8 mouse cellular contexts compared by ENCODE assay signal in genomic region chr15:99024668-99025314, GRCm38 (mm10). TPM values are rescaled to one million over a fixed set of nuclear protein-coding genes. Genes with fewer than 3 reads are reported as not detected.
DNase-seq lines count a peak whose midpoint lies in the region; ATAC-seq and TF ChIP-seq lines count a peak whose summit lies in the region.

No protein-coding gene starts in this region.

- DNase-seq in midbrain, embryonic 14.5 days: peak; percentile 94
- DNase-seq in adrenal gland, postnatal 14 days: peak; percentile 89
- peak; percentile 82 for DNase-seq in embryo, embryonic 9.5 days (ENCODE audit: extremely low spot score)
- DNase-seq in kidney, postnatal 0 days (ENCODE audit: low spot score): peak; percentile 88
- DNase-seq in liver, embryonic 14.5 days (ENCODE audit: low read depth in 3 of 3, low spot score in 3 of 3): peak; percentile 66 to 71 (median 69)
- DNase-seq in right cerebral cortex, postnatal 10 days (ENCODE audit: low spot score in 2 of 2): peak; percentile 76 to 88
- peak; percentile 75 to 78 for DNase-seq in urinary bladder, postnatal 36 days (ENCODE audit: low spot score in 2 of 2)

- no peaks in the 10 kb centered on the region for H3K36me3 ChIP-seq in midbrain, embryonic 14.5 days (ENCODE audit: control insufficient read depth, insufficient read depth, low read length)
- no peaks in the 10 kb centered on the region for H3K36me3 ChIP-seq in midbrain, embryonic 16.5 days (ENCODE audit: control insufficient read depth, insufficient read depth, low read length)
- no peaks in the 10 kb centered on the region for H3K36me3 ChIP-seq in kidney, postnatal 0 days (ENCODE audit: insufficient read depth, low read length)
- H3K36me3 ChIP-seq in liver, embryonic 14.5 days (replicated peaks; ENCODE audit: control insufficient read depth, insufficient read depth, low read depth): no peaks in the 10 kb centered on the region

- no peak for TF ChIP-seq EP300 in liver, embryonic 14.5 days (IDR thresholded peaks at IDR 0.05; ENCODE audit: low read depth)

- H3K4me3 ChIP-seq in midbrain, embryonic 14.5 days (replicated peaks; ENCODE audit: low read depth, low read length): no peak overlapping the region
- H3K4me3 ChIP-seq in midbrain, embryonic 16.5 days (ENCODE audit: low read depth, low read length): no peak overlapping the region
- no peak overlapping the region for H3K4me3 ChIP-seq in kidney, postnatal 0 days (replicated peaks; ENCODE audit: low read depth, low read length)
- H3K4me3 ChIP-seq in liver, embryonic 14.5 days (ENCODE audit: insufficient read depth in 1 of 2, low read depth in 2 of 2, low read length in 2 of 2): no peak overlapping the region

- peaks cover 4% of the 10 kb centered on the region; the same call in 1 of the 2 replicates for H3K27me3 ChIP-seq in midbrain, embryonic 14.5 days (ENCODE audit: control insufficient read depth, insufficient read depth, low read length)
- H3K27me3 ChIP-seq in midbrain, embryonic 16.5 days (ENCODE audit: control insufficient read depth, insufficient read depth, low read depth, low read length): no peaks in the 10 kb centered on the region
- H3K27me3 ChIP-seq in kidney, postnatal 0 days (ENCODE audit: insufficient read depth, low read length): no peaks in the 10 kb centered on the region
- no peaks in the 10 kb centered on the region for H3K27me3 ChIP-seq in liver, embryonic 14.5 days (ENCODE audit: control insufficient read depth, insufficient read depth, low read length)

- no peak overlapping the region for H3K4me2 ChIP-seq in midbrain, embryonic 14.5 days (ENCODE audit: low read length)
- H3K4me2 ChIP-seq in midbrain, embryonic 16.5 days (ENCODE audit: low read length): no peak overlapping the region
- no peak overlapping the region for H3K4me2 ChIP-seq in kidney, postnatal 0 days (ENCODE audit: low read length)
- no peak overlapping the region for H3K4me2 ChIP-seq in liver, embryonic 14.5 days (ENCODE audit: low read depth)

- ATAC-seq in midbrain, embryonic 14.5 days (ENCODE audit: low FRiP score, low TSS enrichment): no peak
- ATAC-seq in midbrain, embryonic 16.5 days: no peak
- ATAC-seq in kidney, postnatal 0 days (replicated peaks; ENCODE audit: low FRiP score, low read depth): no peak
- no peak for ATAC-seq in liver, embryonic 14.5 days (ENCODE audit: insufficient read depth)

- peak; percentile 80 for TF ChIP-seq CTCF in kidney, postnatal 0 days (IDR thresholded peaks at IDR 0.05; ENCODE audit: low read depth)
- TF ChIP-seq CTCF in liver, embryonic 14.5 days (IDR thresholded peaks at IDR 0.05; ENCODE audit: low read depth): peak; percentile 81

- H3K9me3 ChIP-seq in midbrain, embryonic 14.5 days (ENCODE audit: control insufficient read depth, low read length): no peaks in the 10 kb centered on the region
- H3K9me3 ChIP-seq in midbrain, embryonic 16.5 days (replicated peaks; ENCODE audit: control insufficient read depth, low read length, poor library complexity, severe bottlenecking): no peaks in the 10 kb centered on the region
- no peaks in the 10 kb centered on the region for H3K9me3 ChIP-seq in kidney, postnatal 0 days (replicated peaks; ENCODE audit: low read length)
- H3K9me3 ChIP-seq in liver, embryonic 14.5 days (ENCODE audit: control insufficient read depth, low read length): no peaks in the 10 kb centered on the region

- peaks cover 8% of the 10 kb centered on the region for H3K4me1 ChIP-seq in midbrain, embryonic 14.5 days (ENCODE audit: control insufficient read depth, insufficient read depth, low read length)
- peaks cover 7% of the 10 kb centered on the region for H3K4me1 ChIP-seq in midbrain, embryonic 16.5 days (ENCODE audit: control insufficient read depth, insufficient read depth, low read length)
- peaks cover 5% of the 10 kb centered on the region; the same call in 1 of the 2 replicates for H3K4me1 ChIP-seq in kidney, postnatal 0 days (replicated peaks; ENCODE audit: insufficient read depth, low read length)
- H3K4me1 ChIP-seq in liver, embryonic 14.5 days (replicated peaks; ENCODE audit: control insufficient read depth in 2 of 2, insufficient read depth in 2 of 2, low read length in 1 of 2): peaks cover 5 to 7% of the 10 kb centered on the region in 2 experiments; a peak in 3 of 4 replicates

- H3K9ac ChIP-seq in midbrain, embryonic 14.5 days (replicated peaks; ENCODE audit: low read length): no peak overlapping the region
- no peak overlapping the region for H3K9ac ChIP-seq in midbrain, embryonic 16.5 days (ENCODE audit: low read depth, low read length)
- H3K9ac ChIP-seq in kidney, postnatal 0 days (ENCODE audit: low read depth, low read length): no peak overlapping the region
- no peak overlapping the region for H3K9ac ChIP-seq in liver, embryonic 14.5 days (replicated peaks)

- WGBS in midbrain, embryonic 14.5 days: 21% methylated on average over 7 of the region's 8 CpGs
- 25% methylated on average over 7 of the region's 8 CpGs for WGBS in midbrain, embryonic 16.5 days
- WGBS in kidney, postnatal 0 days: 23% methylated on average over 7 of the region's 8 CpGs
- WGBS in liver, embryonic 14.5 days (ENCODE audit: insufficient replicate concordance): 16% methylated on average over 7 of the region's 8 CpGs

- H3K27ac ChIP-seq in midbrain, embryonic 14.5 days (replicated peaks; ENCODE audit: low read depth, low read length): no peak overlapping the region
- H3K27ac ChIP-seq in midbrain, embryonic 16.5 days (ENCODE audit: low read length): no peak overlapping the region
- no peak overlapping the region for H3K27ac ChIP-seq in kidney, postnatal 0 days
- H3K27ac ChIP-seq in liver, embryonic 14.5 days: no peak overlapping the region

RNA-seq across cellular contexts. Expression of gene Tuba1c, which starts 4.9 kb away (rescaled TPM):
- 13.5 and 24.8 TPM in 2 replicates for polyA plus RNA-seq in midbrain, embryonic 14.5 days (2014; fragmentation: Nextera tagmentation; extraction: Ambion mirVana)
- 11.6 and 12.5 TPM in 2 replicates for polyA plus RNA-seq in midbrain, embryonic 16.5 days (2015; fragmentation: Nextera tagmentation; extraction: Ambion mirVana)
- total RNA-seq in adrenal gland, postnatal 14 days (2021): 200 and 223 TPM in 2 replicates
- polyA plus RNA-seq in kidney, postnatal 0 days (2015; fragmentation: Nextera tagmentation; extraction: Ambion mirVana): 170 and 178 TPM in 2 replicates
- polyA plus RNA-seq in liver, embryonic 14.5 days (2012; rRNA removed): 273 and 373 TPM in 2 replicates
- polyA plus RNA-seq in liver, embryonic 14.5 days (2014; fragmentation: Nextera tagmentation; extraction: Ambion mirVana): 277 and 278 TPM in 2 replicates

RNA-seq across cellular contexts. Expression of gene Prph, which starts 30.2 kb away (rescaled TPM):
- 11.7 and 15.5 TPM in 2 replicates for polyA plus RNA-seq in midbrain, embryonic 14.5 days (2014; fragmentation: Nextera tagmentation; extraction: Ambion mirVana)
- polyA plus RNA-seq in midbrain, embryonic 16.5 days (2015; fragmentation: Nextera tagmentation; extraction: Ambion mirVana): 5.1 and 7.1 TPM in 2 replicates
- 6.5 and 25.2 TPM in 2 replicates for total RNA-seq in adrenal gland, postnatal 14 days (2021)
- 0.26 and 0.82 TPM in 2 replicates for polyA plus RNA-seq in kidney, postnatal 0 days (2015; fragmentation: Nextera tagmentation; extraction: Ambion mirVana)
- 1.1 and 1.2 TPM in 2 replicates for polyA plus RNA-seq in liver, embryonic 14.5 days (2012; rRNA removed)
- 0.32 and 0.53 TPM in 2 replicates for polyA plus RNA-seq in liver, embryonic 14.5 days (2014; fragmentation: Nextera tagmentation; extraction: Ambion mirVana)

RNA-seq across cellular contexts. Expression of gene Troap, which starts 49.6 kb away (rescaled TPM):
- 3.9 and 4.9 TPM in 2 replicates for polyA plus RNA-seq in midbrain, embryonic 14.5 days (2014; fragmentation: Nextera tagmentation; extraction: Ambion mirVana)
- polyA plus RNA-seq in midbrain, embryonic 16.5 days (2015; fragmentation: Nextera tagmentation; extraction: Ambion mirVana): 3.2 and 4.9 TPM in 2 replicates
- total RNA-seq in adrenal gland, postnatal 14 days (2021): 6.3 and 6.9 TPM in 2 replicates
- 11.4 and 11.5 TPM in 2 replicates for polyA plus RNA-seq in kidney, postnatal 0 days (2015; fragmentation: Nextera tagmentation; extraction: Ambion mirVana)
- 14.3 and 15.7 TPM in 2 replicates for polyA plus RNA-seq in liver, embryonic 14.5 days (2012; rRNA removed)
- polyA plus RNA-seq in liver, embryonic 14.5 days (2014; fragmentation: Nextera tagmentation; extraction: Ambion mirVana): 11.1 and 12.1 TPM in 2 replicates
